Mouse (Mus musculus): Measurements from ENCODE around the gene Lhfp.

DNA sequence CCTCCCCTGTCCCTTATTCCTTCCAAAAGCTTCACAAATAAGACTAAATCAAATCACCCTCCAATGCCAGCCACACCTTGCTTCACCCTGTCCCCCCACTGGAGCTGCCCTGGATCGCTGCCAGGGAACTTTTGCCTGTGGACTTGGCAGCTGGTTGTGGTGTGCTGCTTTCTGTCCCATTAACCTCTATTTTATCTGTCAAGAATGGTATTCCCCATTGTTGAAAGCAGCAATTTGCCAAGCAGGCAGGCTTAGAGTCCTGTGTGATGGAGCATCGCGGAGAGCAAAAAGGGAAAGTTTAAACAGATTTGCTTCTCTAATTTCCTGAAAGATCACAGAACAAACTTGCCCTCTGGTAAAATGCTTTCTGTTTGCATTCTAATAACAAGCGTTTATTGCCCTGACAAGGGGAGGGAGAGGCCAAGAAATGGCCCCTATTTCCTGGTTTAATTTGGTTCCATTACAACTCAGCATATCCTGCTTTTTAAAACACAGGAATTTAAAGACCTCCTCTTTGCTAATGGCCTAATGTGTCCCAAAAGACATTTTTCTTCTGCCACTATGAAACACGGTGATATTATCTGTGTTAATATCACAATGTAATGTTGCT is 212.0 kb downstream of the Lhfp start:
- TF ChIP-seq CTCF (IDR thresholded peaks at IDR 0.05; ENCODE audit: insufficient read depth, low read length) (no peak), POLR2A (IDR thresholded peaks at IDR 0.05; ENCODE audit: borderline replicate concordance, extremely low read depth, low read depth, low read length) (no peak)

All from lung, adult 2 months (tissue).